Mouse (Mus musculus) spleen, postnatal 14 days (tissue): ENCODE measurements around the gene Inhba.

ENCODE experiments used
- DNase-seq, 2 experiments: peaks; one replicate each; pipeline ENCODE4 v3.0.0; 2021 to 2022; ENCODE audit warnings: low spot score in 2 of 2

The Inhba gene

GRCm38 (mm10) chr13:16023070-16024039 is 11.7 kb downstream of the Inhba start:
- DNase-seq: no peak

GRCm38 (mm10) chr13:16030557-16031057 is 19.0 kb downstream of the Inhba start:
- no peak for DNase-seq

GRCm38 (mm10) chr13:16032425-16032824 is 20.8 kb downstream of the Inhba start:
- no peak for DNase-seq

- no peak for DNase-seq
Measured at GRCm38 (mm10) chr13:16032935-16033592, 21.4 kb downstream of the Inhba start.

- no peak for DNase-seq
Measured at GRCm38 (mm10) chr13:16069079-16069478, 57.4 kb downstream of the Inhba start.

GRCm38 (mm10) chr13:16077276-16077675 is 65.6 kb downstream of the Inhba start:
- no peak for DNase-seq

GRCm38 (mm10) chr13:16078216-16078731 is 66.6 kb downstream of the Inhba start:
- DNase-seq: no peak

GRCm38 (mm10) chr13:16080205-16080604 is 68.6 kb downstream of the Inhba start:
- DNase-seq: no peak
